Mouse (Mus musculus) brain, embryonic 14.5 days (tissue): Measurements from ENCODE around the gene A830031A19Rik.

ENCODE experiments used
- CTCF ChIP-seq: fragments of 200-500 bp; IDR thresholded peaks from 2 replicates; pipeline ENCODE4 v1.5.1; 2012; ENCODE audit warnings: inconsistent platforms, mild to moderate bottlenecking, moderate library complexity, borderline replicate concordance; ENCODE audit not compliant: insufficient read depth, insufficient read length; ENCODE audit errors: extremely low read depth
- POLR2A ChIP-seq: fragments of 200-500 bp; IDR thresholded peaks from 2 replicates; pipeline ENCODE4 v1.6.1; 2012; ENCODE audit warnings: mild to moderate bottlenecking, inconsistent platforms, borderline replicate concordance; ENCODE audit not compliant: poor library complexity, insufficient read depth, insufficient read length, severe bottlenecking; ENCODE audit errors: extremely low read depth

DNA sequence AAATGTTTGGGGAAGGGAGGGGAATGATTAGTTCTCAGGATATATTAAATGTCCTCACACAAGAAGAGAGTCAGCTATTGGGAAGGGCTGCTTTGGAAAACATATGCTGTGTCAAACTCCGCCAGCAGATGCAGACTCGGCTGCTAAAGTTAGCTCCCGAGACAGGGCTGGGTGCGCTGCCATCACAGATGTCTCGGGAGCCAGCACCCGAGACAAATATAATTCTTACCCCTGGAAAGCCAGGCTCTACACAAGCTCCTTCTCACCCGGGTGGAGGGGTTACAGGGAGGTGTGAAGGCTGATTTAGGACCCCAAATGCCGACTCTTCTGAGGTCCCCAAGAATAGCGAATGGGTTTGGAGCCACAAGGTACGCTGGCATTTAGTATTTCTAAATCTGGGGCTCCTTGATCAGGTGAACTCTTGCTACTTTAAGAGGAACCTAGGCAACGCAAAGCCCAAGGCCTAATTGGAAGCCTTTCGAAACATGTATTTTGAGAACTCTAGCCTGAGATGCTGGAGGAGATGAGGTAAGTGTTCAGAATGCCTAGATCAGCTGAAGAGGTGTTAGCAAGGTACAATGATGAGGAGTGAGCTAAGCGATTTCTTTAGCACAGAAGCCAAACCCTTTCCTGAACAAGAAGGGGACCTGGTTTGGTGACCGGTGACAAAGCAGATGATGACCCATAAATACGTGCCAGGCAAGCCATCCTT lies 69.3 kb downstream of the A830031A19Rik start:
- TF ChIP-seq CTCF (no peak), POLR2A (no peak)
